Mouse (Mus musculus) liver, postnatal 0 days (tissue): ENCODE data around the gene Unk.

Experiments
- CTCF ChIP-seq: sonication (generic); IDR thresholded peaks from 2 replicates; pipeline ENCODE4 v1.5.1; 2016; ENCODE audit warnings: antibody characterized with exemption, low read depth
- EP300 ChIP-seq: IDR thresholded peaks from 2 replicates; pipeline ENCODE4 v1.6.1; 2016; ENCODE audit warnings: antibody characterized with exemption, low read depth, mild to moderate bottlenecking

DNA sequence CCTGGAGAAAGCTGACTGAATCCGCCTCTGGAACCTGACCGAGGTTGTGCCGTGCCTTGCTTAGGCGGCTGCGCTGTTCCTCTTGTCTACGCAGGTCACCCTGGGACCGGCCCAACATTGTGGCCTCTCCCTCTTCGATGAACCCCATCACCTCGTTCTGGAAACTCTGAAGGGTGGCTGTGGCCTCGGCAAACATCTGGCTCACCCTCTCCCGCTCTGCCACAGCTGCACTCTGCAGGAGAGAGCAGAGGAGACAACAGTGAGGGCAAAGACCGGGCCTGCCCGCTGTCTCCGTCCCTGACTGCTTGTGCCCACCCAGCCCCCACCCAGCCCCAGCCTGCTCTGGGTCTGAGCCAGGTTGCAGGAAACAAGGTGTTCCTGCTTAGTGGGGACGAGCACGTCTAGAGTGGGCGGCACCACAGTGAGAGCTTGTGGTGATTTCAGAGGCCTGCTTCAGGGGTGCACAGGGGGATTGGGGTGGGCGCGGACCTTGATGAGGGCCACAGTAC lies 77.7 kb downstream of the Unk start:
- TF ChIP-seq CTCF (no peak), EP300 (no peak)
